Mouse (Mus musculus) urinary bladder, postnatal 25 days (tissue): ENCODE results near the gene Acvrl1.
A peak's percentile ranks its signal among the peaks of the same experiment; 100 is the strongest.
"Not testable (repeated sequence)": the region's sequence is repeated elsewhere in the genome, so short reads cannot be mapped to it uniquely, and the experiment has no call there.

Experiments
- DNase-seq: peaks from one replicate; pipeline ENCODE4 v3.0.0; 2022; ENCODE audit warnings: low spot score

Acvrl1 gene

DNA sequence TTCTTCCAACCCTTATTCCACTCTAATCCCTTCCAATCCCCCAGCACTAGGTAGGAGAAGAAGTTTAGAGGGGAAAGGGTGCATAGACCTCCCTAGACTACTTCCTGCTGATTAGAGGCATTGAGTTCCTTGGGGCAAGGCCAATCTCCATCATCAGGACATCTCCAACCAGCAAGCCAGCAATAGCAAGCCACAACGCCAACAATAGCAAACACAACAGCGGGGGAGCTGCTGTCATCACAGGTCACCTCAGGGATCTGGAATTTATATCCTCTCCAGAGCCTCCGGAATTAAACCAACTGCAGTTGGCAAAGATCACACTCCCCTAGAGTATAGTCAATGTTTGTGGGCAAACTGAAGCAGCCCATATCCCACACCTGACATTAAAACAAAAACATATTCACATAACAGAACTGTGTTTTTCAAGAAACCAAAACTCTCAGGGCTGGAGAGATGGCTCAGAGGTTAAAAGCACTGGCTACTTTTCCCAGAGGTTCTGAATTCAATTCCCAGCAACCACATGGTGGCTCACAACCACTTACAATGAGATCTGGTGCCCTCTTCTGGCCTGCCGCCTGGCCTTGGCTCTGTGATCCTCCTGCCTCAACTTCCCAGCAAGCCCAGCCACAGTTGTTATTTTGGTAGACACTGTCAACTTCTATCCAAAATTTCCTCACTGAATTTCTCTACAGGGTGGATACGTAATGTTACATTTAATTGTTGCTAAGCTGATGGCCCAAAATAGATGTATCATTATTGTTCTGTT lies 20.2 kb upstream of the Acvrl1 start:
- DNase-seq, result no peak

- DNase-seq, result peak; percentile 36
Observed at GRCm38 (mm10) chr15:101113176-101113575, 15.1 kb upstream of the Acvrl1 start.

DNA sequence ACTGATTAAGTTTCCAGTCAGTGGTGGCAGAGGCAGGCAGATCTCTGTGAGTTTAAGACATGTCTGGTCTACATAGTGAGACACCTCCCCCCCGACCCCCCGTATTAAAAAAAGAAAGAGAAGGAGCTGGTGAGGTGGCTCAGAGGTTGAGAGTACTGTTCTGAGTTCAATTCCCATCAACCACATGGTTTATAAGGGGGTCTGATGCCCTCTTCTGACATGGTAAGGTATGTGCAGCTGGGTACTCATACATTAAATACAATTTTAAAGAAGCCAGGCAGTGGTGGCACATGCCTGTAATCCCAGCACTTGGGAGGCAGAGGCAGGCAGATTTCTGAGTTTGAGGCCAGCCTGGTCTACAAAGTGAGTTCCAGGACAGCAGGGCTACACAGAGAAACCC lies 14.5 kb upstream of the Acvrl1 start:
- DNase-seq, result not testable (repeated sequence)

DNA sequence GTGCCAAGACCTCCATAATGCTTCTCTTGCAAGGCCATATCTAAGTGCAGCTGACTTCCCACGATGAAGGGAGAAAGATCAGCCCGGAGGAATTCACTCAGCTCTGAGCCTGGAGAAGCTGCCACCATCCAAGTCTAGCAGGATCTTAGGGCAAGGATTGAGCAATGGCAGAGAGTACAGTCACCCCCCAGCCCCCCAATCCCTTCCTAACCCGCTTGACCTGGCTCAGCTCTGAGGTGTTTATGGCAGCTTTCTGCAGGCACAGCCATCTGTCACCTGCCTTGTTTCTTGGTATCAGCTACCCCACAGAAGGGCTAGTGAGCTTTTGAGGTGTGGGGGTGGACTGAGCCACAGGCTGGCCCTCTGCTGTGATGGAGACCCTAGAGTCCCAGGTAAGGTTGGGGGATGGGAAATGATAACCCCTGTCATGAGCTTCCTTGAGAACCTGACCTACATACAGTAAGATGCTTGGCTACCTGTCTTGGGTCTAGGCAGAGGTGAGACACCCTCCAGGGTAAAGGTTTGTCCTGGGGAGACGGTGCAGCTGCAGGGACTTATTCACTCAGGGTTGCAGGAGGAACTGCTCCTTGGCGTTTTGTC lies 12.7 kb upstream of the Acvrl1 start, which contains the start of gene Ankrd33:
Gene Ankrd33 (plus strand): TSS at position 245 of the 600 bp plus-strand sequence.
- DNase-seq, result no peak

- no peak for DNase-seq
Observed at GRCm38 (mm10) chr15:101118399-101119125, 9.8 kb upstream of the Acvrl1 start.

- DNase-seq, result no peak
Observed at GRCm38 (mm10) chr15:101121411-101122289, 6.7 kb upstream of the Acvrl1 start.

- DNase-seq, result no peak
Observed at GRCm38 (mm10) chr15:101122290-101122589, 6.1 kb upstream of the Acvrl1 start.

GRCm38 (mm10) chr15:101123202-101123601 lies 5.1 kb upstream of the Acvrl1 start:
- no peak for DNase-seq

GRCm38 (mm10) chr15:101125561-101125960 lies 2.8 kb upstream of the Acvrl1 start:
- no peak for DNase-seq

DNA sequence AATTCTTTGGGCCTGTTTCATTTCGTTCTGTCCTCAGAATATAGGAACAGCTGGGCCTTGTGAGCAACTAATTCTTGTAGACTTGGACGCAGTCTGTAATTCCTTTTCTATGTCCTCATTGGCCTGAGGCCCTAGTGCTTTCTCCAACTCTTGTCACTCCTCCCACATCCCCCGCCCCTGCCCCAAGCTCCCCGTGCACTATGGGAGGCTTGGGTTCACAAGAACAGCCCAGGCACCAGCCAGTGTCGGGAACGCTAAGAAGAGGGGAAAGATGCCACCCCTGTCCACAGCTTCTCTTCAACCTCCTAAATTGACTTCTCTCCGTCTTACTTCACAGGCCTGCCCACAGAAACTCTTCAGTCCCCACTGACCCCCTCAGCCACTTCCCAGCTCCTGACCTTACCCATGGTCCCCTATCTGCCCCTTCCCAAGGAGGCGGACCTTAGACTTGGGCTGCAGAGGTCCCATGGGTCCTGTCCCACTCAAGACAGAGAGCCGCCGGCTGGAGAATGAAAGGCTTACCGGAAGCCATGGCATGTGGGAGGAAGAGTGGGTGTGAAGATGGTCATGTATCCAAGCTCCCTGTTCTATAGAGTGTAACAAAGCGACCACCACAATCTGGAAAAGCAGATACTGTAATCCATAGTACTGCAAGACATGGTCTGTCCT lies 1.3 kb upstream of the Acvrl1 start:
- no peak for DNase-seq

DNA sequence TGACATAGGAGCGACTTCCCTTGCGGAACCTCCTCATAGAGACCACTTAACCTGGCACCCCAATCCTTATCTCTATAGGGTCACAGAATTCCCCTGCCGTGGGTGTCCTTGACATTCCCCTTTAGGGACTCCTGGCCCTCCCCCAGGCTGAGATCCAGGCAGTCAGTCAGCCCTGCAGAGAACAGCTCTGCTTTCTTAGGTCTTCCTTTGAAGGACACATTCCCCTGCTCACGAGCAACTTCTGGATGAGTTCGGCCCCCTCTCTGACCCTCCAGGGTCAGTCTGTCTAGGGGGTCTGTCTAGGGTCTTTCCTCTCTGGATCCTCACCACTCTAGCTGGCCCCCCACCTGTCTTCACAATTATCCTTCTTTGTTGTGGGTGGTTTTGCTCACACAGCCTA lies 1.1 kb downstream of the Acvrl1 start:
- no peak for DNase-seq

DNA sequence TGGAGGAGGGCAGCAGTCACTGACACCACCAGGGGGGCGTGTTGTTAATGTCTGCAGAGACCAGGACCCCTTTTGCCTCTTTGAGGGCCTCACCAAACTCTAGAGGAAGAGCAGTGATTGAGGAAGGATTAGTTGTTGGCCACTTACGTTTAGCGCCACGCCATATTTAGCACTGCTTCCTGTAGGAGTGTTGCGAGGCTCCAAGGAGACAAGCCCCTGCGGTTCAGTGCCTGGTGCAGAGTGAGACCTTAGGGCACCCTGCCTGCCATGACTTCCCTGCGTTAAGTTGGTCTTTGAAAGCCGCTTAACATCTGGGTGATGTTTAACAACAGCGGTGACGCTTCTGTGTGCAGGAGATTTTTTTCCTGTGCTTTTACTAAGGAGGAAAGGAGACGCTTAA lies 3.2 kb downstream of the Acvrl1 start:
- no peak for DNase-seq

DNA sequence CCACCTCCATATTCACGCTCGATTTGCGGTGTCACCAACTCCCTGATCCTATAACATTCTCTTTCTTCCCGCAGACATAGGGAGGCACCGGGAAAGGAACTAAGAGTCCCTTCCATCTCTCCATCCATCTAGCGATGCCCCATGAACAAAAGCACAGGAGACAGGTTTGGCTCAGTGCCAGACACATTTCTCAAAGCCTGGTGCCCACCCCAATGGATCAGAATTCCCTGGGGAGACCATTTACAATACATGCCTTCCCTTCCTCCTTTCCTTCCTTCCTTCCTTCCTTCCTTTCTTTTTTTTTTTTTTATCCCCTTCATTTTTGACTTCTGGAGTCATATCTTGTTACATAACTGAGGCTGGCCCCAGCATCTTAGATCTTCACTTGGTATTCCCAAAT lies 3.7 kb downstream of the Acvrl1 start:
- DNase-seq, result no peak

DNA sequence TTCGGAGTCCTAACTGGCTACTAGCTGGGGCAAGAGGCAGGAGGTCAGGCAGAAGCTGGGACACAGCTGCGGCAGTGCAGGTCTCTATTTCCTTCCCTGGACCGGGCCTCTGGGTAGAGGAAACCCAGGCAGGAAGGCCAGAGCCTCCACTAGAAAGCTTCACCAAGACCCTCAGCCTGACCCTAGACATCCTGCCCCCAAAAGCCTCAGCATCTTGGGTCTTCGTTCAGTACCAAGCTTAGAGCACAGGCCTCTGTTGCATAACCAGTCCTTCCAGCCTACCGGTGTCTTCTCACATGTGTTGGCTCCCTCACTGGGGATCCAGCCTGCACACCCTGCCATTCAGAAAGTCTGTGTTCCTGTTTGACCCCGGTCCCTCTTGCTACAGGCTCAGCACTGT lies 4.4 kb downstream of the Acvrl1 start:
- DNase-seq, result no peak

GRCm38 (mm10) chr15:101133993-101134704 lies 5.8 kb downstream of the Acvrl1 start:
- DNase-seq, result no peak

DNA sequence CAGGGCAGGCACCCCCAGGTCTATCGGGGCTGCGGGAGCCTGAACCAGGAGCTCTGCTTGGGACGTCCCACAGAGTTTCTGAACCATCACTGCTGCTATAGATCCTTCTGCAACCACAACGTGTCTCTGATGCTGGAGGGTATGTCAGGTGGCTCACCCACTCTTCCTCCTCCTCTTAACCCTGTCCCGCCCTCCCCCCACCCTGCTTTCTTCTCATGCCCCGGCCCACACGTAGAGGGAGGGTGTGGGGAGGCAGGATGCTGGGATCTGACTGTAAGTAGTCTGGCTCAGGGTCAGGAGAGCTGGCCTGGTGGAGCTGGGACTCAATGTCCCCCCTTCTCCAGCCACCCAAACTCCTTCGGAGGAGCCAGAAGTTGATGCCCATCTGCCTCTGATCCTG lies 7.1 kb downstream of the Acvrl1 start:
- no peak for DNase-seq

GRCm38 (mm10) chr15:101137455-101137854 lies 9.1 kb downstream of the Acvrl1 start:
- DNase-seq, result no peak

DNA sequence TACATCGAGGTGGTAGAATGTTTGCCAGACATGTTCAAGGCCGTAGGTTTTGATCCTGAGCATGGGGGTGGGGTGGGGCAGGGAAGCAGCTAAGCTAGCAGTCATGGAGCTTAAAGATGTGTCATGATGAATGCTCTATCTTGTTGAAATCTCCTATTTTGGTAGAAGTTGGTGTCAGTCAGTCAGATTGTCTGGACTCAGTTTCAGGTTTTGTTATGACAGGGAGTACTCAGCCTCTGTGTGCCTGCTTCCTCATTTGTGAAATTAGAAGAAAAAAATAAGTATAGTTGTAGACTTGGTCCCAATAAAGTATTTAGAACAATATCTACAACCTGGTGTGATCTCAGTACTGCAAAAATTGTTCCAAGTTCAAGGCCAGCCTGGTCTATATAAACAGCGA lies 10.4 kb downstream of the Acvrl1 start:
- DNase-seq, result no peak

GRCm38 (mm10) chr15:101139885-101140284 lies 11.6 kb downstream of the Acvrl1 start:
- DNase-seq, result no peak

DNA sequence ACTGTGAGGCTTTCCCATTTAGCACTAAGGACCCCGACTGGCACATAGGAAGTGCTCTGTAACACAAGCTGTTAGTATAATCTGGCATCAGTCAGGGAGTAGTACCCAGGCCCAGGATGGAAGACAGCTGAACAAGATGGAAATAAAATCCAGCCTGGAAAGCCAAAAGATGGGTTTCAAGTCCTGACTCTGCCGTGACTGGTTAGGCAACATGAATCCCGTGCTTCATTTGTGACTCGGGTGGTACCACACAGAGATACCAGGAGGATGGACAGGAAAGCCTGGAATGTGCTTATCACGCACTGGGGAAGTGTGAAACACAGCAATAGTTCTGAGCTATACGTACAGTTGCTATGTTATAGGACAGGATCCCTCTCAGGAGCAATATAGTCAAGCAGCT lies 12.3 kb downstream of the Acvrl1 start:
- DNase-seq, result no peak

GRCm38 (mm10) chr15:101141061-101141541 lies 12.8 kb downstream of the Acvrl1 start:
- DNase-seq, result no peak
